10 mouse cellular contexts compared by ENCODE assay signal in genomic region chr4:115280342-115280741, GRCm38 (mm10). TPM values are rescaled to one million over a fixed set of nuclear protein-coding genes. Genes with fewer than 3 reads are reported as not detected.
DNase-seq lines count a peak whose midpoint lies in the region; ATAC-seq and TF ChIP-seq lines count a peak whose summit lies in the region.
"Had no signal": no experiment of that assay in that cellular context is flagged by ENCODE, and none has a peak within 500 bp of the region (broad histone marks: within the 10 kb centered on the region; RNA-seq: fewer than 3 reads in every experiment).

No protein-coding gene starts in this region.

- no peak overlapping the region for H3K27ac ChIP-seq in heart, postnatal 0 days (ENCODE audit: low read depth)
- no peak overlapping the region for H3K27ac ChIP-seq in forebrain, embryonic 12.5 days
- no peak overlapping the region for H3K27ac ChIP-seq in limb, embryonic 10.5 days
- H3K27ac ChIP-seq in midbrain, postnatal 0 days (ENCODE audit: low read depth, low read length): no peak overlapping the region

- H3K27me3 ChIP-seq in heart, postnatal 0 days (ENCODE audit: control insufficient read depth, insufficient read depth, low read length): no peaks in the 10 kb centered on the region
- no peaks in the 10 kb centered on the region for H3K27me3 ChIP-seq in forebrain, embryonic 12.5 days
- H3K27me3 ChIP-seq in limb, embryonic 10.5 days (ENCODE audit: low read depth, poor library complexity, severe bottlenecking): no peaks in the 10 kb centered on the region
- no peaks in the 10 kb centered on the region for H3K27me3 ChIP-seq in midbrain, postnatal 0 days (ENCODE audit: insufficient read depth, low read length)

- no peaks in the 10 kb centered on the region for H3K4me1 ChIP-seq in heart, postnatal 0 days (ENCODE audit: control insufficient read depth, insufficient read depth)
- H3K4me1 ChIP-seq in forebrain, embryonic 12.5 days: peaks cover 6% of the 10 kb centered on the region
- 0 out of 2 replicates have a peak, but pooled peaks cover 4% of the 10 kb centered on the region for H3K4me1 ChIP-seq in limb, embryonic 10.5 days
- no peaks in the 10 kb centered on the region for H3K4me1 ChIP-seq in midbrain, postnatal 0 days (ENCODE audit: insufficient read depth, low read length)

- no peak for DNase-seq in heart, postnatal 0 days (ENCODE audit: low spot score)
- no peak for DNase-seq in heart, adult 9 months (ENCODE audit: low spot score in 2 of 2)
- DNase-seq in limb, embryonic 10.5 days (ENCODE audit: low spot score): no peak
- no peak for DNase-seq in midbrain, postnatal 0 days (ENCODE audit: low spot score)
- no peak for DNase-seq in retina, embryonic 14.5 days (ENCODE audit: low spot score)
- DNase-seq in spleen, postnatal 10 days (ENCODE audit: low spot score in 2 of 2): no peak
- DNase-seq in thymus, postnatal 14 days: no peak
- DNase-seq: adrenal gland, adult 2 months had no signal

- H3K4me2 ChIP-seq in heart, postnatal 0 days (ENCODE audit: low read depth, low read length): peak overlapping the region; percentile 58; the same call in 1 of the 2 replicates
- peak overlapping the region; percentile 63 for H3K4me2 ChIP-seq in forebrain, embryonic 12.5 days
- peak overlapping the region; percentile 54; the same call in 1 of the 2 replicates for H3K4me2 ChIP-seq in midbrain, postnatal 0 days (ENCODE audit: low read depth, low read length, poor library complexity, severe bottlenecking)

- no peaks in the 10 kb centered on the region for H3K36me3 ChIP-seq in heart, postnatal 0 days (replicated peaks; ENCODE audit: control insufficient read depth, insufficient read depth, low read length)
- H3K36me3 ChIP-seq in forebrain, embryonic 12.5 days (replicated peaks): no peaks in the 10 kb centered on the region
- H3K36me3 ChIP-seq in limb, embryonic 10.5 days: no peaks in the 10 kb centered on the region
- no peaks in the 10 kb centered on the region for H3K36me3 ChIP-seq in midbrain, postnatal 0 days (ENCODE audit: insufficient read depth, low read length)

- TF ChIP-seq CTCF in heart, postnatal 0 days (IDR thresholded peaks at IDR 0.05; ENCODE audit: low read depth): no peak
- no peak for TF ChIP-seq CTCF in midbrain, postnatal 0 days (IDR thresholded peaks at IDR 0.05)

- TF ChIP-seq EP300 in heart, postnatal 0 days (IDR thresholded peaks at IDR 0.05; ENCODE audit: low read depth): no peak

- no peaks in the 10 kb centered on the region for H3K9me3 ChIP-seq in heart, postnatal 0 days (replicated peaks; ENCODE audit: control insufficient read depth, low read length)
- H3K9me3 ChIP-seq in forebrain, embryonic 12.5 days: no peaks in the 10 kb centered on the region
- no peaks in the 10 kb centered on the region for H3K9me3 ChIP-seq in limb, embryonic 10.5 days (replicated peaks)
- H3K9me3 ChIP-seq in midbrain, postnatal 0 days (ENCODE audit: low read length): no peaks in the 10 kb centered on the region
- H3K9me3 ChIP-seq: megakaryocyte, embryonic 14.5 days had no signal

- ATAC-seq in heart, postnatal 0 days (ENCODE audit: insufficient read depth, low read depth): no peak
- no peak for ATAC-seq in forebrain, embryonic 12.5 days (ENCODE audit: low FRiP score)
- ATAC-seq in midbrain, postnatal 0 days (ENCODE audit: low FRiP score): no peak

- H3K4me3 ChIP-seq in heart, postnatal 0 days (ENCODE audit: low read depth, low read length): no peak overlapping the region
- H3K4me3 ChIP-seq in forebrain, embryonic 12.5 days (replicated peaks): peak overlapping the region; percentile 38
- H3K4me3 ChIP-seq in limb, embryonic 10.5 days: peak overlapping the region; percentile 55
- no peak overlapping the region for H3K4me3 ChIP-seq in midbrain, postnatal 0 days (ENCODE audit: low read depth, low read length)
- H3K4me3 ChIP-seq: megakaryocyte, embryonic 14.5 days had no signal

- no peak overlapping the region for H3K9ac ChIP-seq in heart, postnatal 0 days (replicated peaks; ENCODE audit: low read depth, low read length)
- H3K9ac ChIP-seq in forebrain, embryonic 12.5 days: 0 out of 2 replicates have a peak overlapping the region, but pooled peaks have one; percentile 27
- H3K9ac ChIP-seq in midbrain, postnatal 0 days (replicated peaks; ENCODE audit: low read length, poor library complexity, severe bottlenecking): no peak overlapping the region

RNA-seq across cellular contexts. Expression of gene Cyp4a12a, which starts 18.5 kb away (rescaled TPM):
- not detected in 2 replicates for total RNA-seq in heart, postnatal 0 days (2014; rRNA removed; ENCODE audit: low replicate concordance)
- not detected in 2 replicates for polyA plus RNA-seq in heart, postnatal 0 days (2015; fragmentation: Nextera tagmentation; extraction: Ambion mirVana)
- polyA plus RNA-seq in forebrain, embryonic 12.5 days (2016; fragmentation: Nextera tagmentation; extraction: Ambion mirVana): not detected in 2 replicates
- polyA plus RNA-seq in limb, embryonic 10.5 days (2016; fragmentation: Nextera tagmentation; extraction: Ambion mirVana): not detected in 2 replicates
- not detected in 2 replicates for total RNA-seq in midbrain, postnatal 0 days (2014; rRNA removed)
- not detected in 2 replicates for polyA plus RNA-seq in midbrain, postnatal 0 days (2015; fragmentation: Nextera tagmentation; extraction: Ambion mirVana)
- polyA plus RNA-seq: adrenal gland, adult 2 months had no signal

RNA-seq across cellular contexts. Expression of gene Cyp4a29, which starts 38.5 kb away (rescaled TPM):
- total RNA-seq in heart, postnatal 0 days (2014; rRNA removed; ENCODE audit: low replicate concordance): not detected in 2 replicates
- polyA plus RNA-seq in heart, postnatal 0 days (2015; fragmentation: Nextera tagmentation; extraction: Ambion mirVana): not detected in 2 replicates
- polyA plus RNA-seq in forebrain, embryonic 12.5 days (2016; fragmentation: Nextera tagmentation; extraction: Ambion mirVana): not detected in 2 replicates
- not detected in 2 replicates for polyA plus RNA-seq in limb, embryonic 10.5 days (2016; fragmentation: Nextera tagmentation; extraction: Ambion mirVana)
- not detected in 2 replicates for total RNA-seq in midbrain, postnatal 0 days (2014; rRNA removed)
- polyA plus RNA-seq in midbrain, postnatal 0 days (2015; fragmentation: Nextera tagmentation; extraction: Ambion mirVana): not detected in 2 replicates
- total RNA-seq: adrenal gland, adult 2 months had no signal
- polyA plus RNA-seq: adrenal gland, adult 2 months had no signal

Comparison
In these comparisons a context has a peak if more than half of its experiments do, and no peak if none do; other contexts are left out.
1. H3K4me3 ChIP-seq: peak in forebrain, embryonic 12.5 days (single experiment) and limb, embryonic 10.5 days (single experiment); none in heart, postnatal 0 days (single experiment) and midbrain, postnatal 0 days (single experiment).
2. Peak in every context shown above with its lines, with median percentiles within 50 percentile points of each other: H3K4me2 ChIP-seq.